Mouse (Mus musculus) midbrain, embryonic 13.5 days (tissue): ENCODE results near the gene Tbc1d24. TPM values are rescaled to one million over a fixed set of nuclear protein-coding genes. Genes with fewer than 3 reads are reported as not detected.

Source experiments
- ATAC-seq: fragments of 200-750 bp; cut with Nextera tagmentation; 2 replicates; pipeline ENCODE4 v1.8.0; 2017; ENCODE audit warnings: mild to moderate bottlenecking, moderate TSS enrichment, moderate library complexity
- H3K27ac ChIP-seq: fragments of 300-500 bp; sonication (generic); 2 replicates; pipeline ENCODE4 v1.5.1; 2015; ENCODE audit warnings: inconsistent platforms, mild to moderate bottlenecking, moderate library complexity
- H3K27me3 ChIP-seq: fragments of 300-500 bp; sonication (generic); 2 replicates; pipeline ENCODE4 v1.6.1; 2015; ENCODE audit warnings: mild to moderate bottlenecking, inconsistent platforms
- H3K36me3 ChIP-seq: fragments of 300-500 bp; sonication (generic); 2 replicates; pipeline ENCODE4 v1.6.1; 2015; ENCODE audit warnings: mild to moderate bottlenecking, inconsistent platforms
- H3K4me1 ChIP-seq: fragments of 300-500 bp; sonication (generic); replicated peaks from 2 replicates; pipeline ENCODE4 v1.6.1; 2015; ENCODE audit warnings: inconsistent platforms
- H3K4me2 ChIP-seq: fragments of 300-500 bp; sonication (generic); replicated peaks from 2 replicates; pipeline ENCODE4 v1.6.1; 2015; ENCODE audit warnings: moderate library complexity, mild to moderate bottlenecking, inconsistent platforms
- H3K4me3 ChIP-seq: fragments of 300-500 bp; sonication (generic); replicated peaks from 2 replicates; pipeline ENCODE4 v1.5.1; 2015; ENCODE audit warnings: mild to moderate bottlenecking, inconsistent platforms
- H3K9ac ChIP-seq: fragments of 300-500 bp; sonication (generic); replicated peaks from 2 replicates; pipeline ENCODE4 v1.6.1; 2015; ENCODE audit warnings: mild to moderate bottlenecking, inconsistent platforms
- H3K9me3 ChIP-seq: fragments of 300-500 bp; sonication (generic); 2 replicates; pipeline ENCODE4 v1.6.1; 2016; ENCODE audit warnings: mild to moderate bottlenecking, inconsistent platforms
- WGBS: fragments of 180-500 bp; shearing (Covaris S2); methylation state at CpG from one replicate; pipeline ENCODE4 v1.1.7; 2015; 5-methylcytosine and 5-hydroxymethylcytosine counted together
- polyA plus RNA-seq: library from polyadenylated mRNA; unstranded; fragments of >200 nt; fragmentation: Nextera tagmentation; extraction: Ambion mirVana; gene quantifications from 2 replicates; pipeline ENCODE4 v1.2.1, GENCODE M21; 2015

The Tbc1d24 gene
- polyA plus RNA-seq, 1 experiment from 2014 or later: 20.4 TPM

DNA sequence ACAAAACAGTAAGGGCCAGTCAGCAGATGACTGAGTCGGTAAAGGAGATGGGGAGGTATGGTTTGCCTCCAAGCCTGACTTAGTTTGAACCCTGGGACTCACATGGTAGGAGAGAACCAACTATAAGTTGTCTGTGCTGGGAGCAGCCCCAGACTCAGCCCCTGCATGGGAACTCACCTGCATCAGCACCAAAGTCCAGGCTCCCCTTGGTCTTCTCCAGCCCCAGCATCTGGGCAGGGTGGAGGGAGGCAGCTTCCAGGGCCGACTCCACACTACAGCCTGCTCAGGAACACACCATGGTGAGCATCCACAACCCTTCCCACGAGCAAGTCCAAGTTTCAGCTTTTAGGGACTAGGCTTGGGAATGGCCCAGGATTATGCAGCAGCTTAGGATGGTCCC is 49.0 kb downstream of the Tbc1d24 start:
- H3K27ac ChIP-seq: no peak overlapping the region
- ATAC-seq: no peak
- H3K9ac ChIP-seq: no peak overlapping the region
- H3K36me3 ChIP-seq: peaks cover 31% of the 10 kb centered on the region
- peaks cover 14% of the 10 kb centered on the region for H3K4me1 ChIP-seq
- no peak overlapping the region for H3K4me2 ChIP-seq
- no peak overlapping the region for H3K4me3 ChIP-seq
- H3K9me3 ChIP-seq: no peaks in the 10 kb centered on the region
- 84% methylated on average over 3 of the region's 3 CpGs for WGBS
- peaks cover 4% of the 10 kb centered on the region; the same call in 1 of the 2 replicates for H3K27me3 ChIP-seq

DNA sequence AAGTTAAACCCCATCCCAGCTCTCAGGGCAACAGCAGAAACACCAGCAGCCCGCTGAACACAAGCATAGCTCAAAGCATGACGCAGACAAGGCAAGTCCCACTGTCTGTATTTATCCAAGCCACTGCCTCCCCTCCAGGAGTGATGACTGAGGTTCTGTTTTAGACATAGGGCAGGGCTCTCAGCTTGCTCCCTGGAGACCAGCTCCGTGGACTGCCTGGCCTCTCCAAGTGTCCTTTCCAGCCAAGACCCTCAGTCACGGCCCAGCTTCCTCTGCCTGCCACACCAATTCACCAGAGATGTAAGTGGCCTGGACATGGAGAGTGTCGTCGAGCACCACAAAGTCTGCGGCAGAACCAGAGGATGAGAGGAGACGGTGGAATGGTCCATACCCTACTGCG is 49.6 kb downstream of the Tbc1d24 start:
- Histone ChIP-seq H3K4me2 (no peak overlapping the region), H3K36me3 (peaks cover 31% of the 10 kb centered on the region), H3K27ac (no peak overlapping the region), H3K9ac (no peak overlapping the region), H3K4me3 (no peak overlapping the region), H3K4me1 (peaks cover 11% of the 10 kb centered on the region), H3K9me3 (no peaks in the 10 kb centered on the region), H3K27me3 (peaks cover 4% of the 10 kb centered on the region; the same call in 1 of the 2 replicates)
- WGBS: 91% methylated on average over 9 of the region's 9 CpGs
- no peak for ATAC-seq

DNA sequence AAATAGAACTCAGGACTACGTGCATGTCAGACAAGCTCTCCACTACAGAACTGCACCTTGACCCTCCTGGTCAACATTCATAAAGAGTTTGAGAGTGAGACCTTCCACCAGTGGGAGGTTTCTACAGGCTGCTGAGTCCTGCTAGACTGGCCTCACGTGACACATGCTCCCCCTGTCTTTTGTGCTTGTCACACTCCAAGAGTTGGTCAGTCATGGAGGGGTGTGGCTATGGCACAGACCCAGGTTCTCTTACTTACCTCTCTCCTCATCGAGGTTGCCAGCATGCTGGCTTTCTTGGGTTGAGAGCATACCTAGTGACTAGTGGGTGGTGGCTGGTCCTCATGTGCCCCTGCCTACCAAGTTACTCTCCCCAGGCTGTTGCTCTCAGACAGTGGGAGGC is 50.9 kb downstream of the Tbc1d24 start:
- H3K4me2 ChIP-seq: no peak overlapping the region
- ATAC-seq: no peak
- WGBS: 70% methylated on average over 3 of the region's 3 CpGs
- no peak overlapping the region for H3K9ac ChIP-seq
- peaks cover 29% of the 10 kb centered on the region for H3K36me3 ChIP-seq
- H3K27ac ChIP-seq: no peak overlapping the region
- H3K27me3 ChIP-seq: peaks cover 4% of the 10 kb centered on the region; the same call in 1 of the 2 replicates
- H3K4me1 ChIP-seq: peaks cover 11% of the 10 kb centered on the region
- H3K4me3 ChIP-seq: no peak overlapping the region
- H3K9me3 ChIP-seq: no peaks in the 10 kb centered on the region

DNA sequence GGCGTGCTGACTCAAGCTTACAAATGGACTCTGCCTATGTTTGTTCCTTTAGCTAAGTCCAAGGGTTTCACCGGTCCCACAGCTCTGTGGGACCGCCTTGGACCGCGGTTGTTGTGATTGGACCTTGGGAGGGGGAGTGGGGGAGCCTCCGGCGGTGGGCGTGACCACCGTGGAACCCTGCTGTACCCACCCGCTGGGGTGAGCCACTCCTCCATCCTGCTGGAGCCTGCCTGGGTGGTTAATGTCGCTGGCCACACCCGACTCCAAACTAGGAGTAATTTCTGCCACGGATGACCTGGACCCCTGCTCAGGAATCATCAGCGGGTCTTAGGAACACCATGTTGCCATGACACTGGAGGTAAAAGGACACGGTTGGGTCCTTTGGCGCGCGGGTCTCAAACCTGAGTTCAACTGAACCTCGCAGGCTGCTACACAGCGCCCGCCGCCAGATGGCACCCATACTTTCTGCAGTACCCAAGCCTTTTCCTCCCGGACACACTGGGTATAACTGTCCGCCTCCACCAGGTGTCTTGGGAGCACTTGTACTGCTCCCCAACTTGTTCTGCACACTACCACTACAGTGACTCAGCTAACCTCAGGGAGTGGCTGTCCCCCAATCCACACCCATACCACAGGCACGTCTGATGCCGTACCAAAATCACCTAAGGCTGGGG is 53.3 kb downstream of the Tbc1d24 start:
- Histone ChIP-seq H3K4me3 (peak overlapping the region; percentile 27), H3K27ac (no peak overlapping the region), H3K4me2 (peak overlapping the region; percentile 56), H3K9ac (peak overlapping the region; percentile 48; the same call in 1 of the 2 replicates), H3K36me3 (peaks cover 15% of the 10 kb centered on the region), H3K9me3 (no peaks in the 10 kb centered on the region), H3K4me1 (peaks cover 11% of the 10 kb centered on the region), H3K27me3 (peaks cover 4% of the 10 kb centered on the region; the same call in 1 of the 2 replicates)
- ATAC-seq: peak; percentile 89
- 2% methylated on average over 26 of the region's 26 CpGs for WGBS

DNA sequence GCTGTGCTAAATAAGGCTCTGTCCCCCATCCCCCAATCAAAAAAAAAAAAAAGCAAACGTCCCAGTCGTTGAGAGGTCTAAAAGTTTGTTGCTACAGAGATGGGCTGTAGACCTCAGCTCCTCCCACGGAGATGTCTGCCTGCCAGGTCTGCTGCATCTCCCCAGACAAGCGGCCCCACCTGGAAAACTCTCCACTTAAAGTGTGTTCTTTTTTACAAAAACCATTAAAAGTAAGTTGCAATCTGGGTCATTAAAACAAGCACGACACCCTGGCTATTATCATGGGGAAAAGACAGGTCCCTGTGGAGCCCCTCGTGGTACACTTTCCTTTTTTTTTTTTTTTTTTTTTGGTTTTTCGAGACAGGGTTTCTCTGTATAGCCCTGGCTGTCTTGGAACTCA is 54.0 kb downstream of the Tbc1d24 start:
- peak overlapping the region; percentile 56 for H3K4me2 ChIP-seq

DNA sequence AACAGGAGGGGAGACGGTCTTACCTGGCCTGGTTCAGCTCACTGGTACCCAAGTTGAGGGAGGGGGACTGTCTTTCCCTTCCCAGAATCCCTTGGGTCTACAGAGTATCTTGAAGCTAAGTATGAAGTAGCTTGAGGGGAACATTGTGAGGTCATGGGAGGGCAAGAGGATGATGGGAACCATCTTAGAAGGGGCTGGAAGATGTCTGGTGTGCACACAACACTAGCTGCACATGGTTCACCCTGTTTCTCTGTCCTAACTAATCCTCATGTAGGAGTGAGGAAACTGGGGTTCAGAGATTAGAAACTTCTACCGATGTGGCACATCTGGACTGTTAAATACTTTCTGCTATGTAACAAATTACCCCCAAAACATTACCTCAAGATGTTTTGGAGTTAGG is 54.5 kb downstream of the Tbc1d24 start, which contains the start of gene Pdpk1:
Gene Pdpk1 (minus strand): TSS at position 101 of the 400 bp plus-strand sequence.
- peak within 1 kb of the TSS; percentile 27 for H3K4me3 ChIP-seq
- peaks cover 4% of the 10 kb centered on the region; the same call in 1 of the 2 replicates for H3K27me3 ChIP-seq
- no peaks in the 10 kb centered on the region for H3K9me3 ChIP-seq
- no peak for ATAC-seq
- 89% methylated on average over 2 of the region's 2 CpGs for WGBS
- H3K4me2 ChIP-seq: peak within 1 kb of the TSS; percentile 56
- H3K27ac ChIP-seq: no peak within 1 kb of the TSS
- no peak within 1 kb of the TSS; the same call in 1 of the 2 replicates for H3K9ac ChIP-seq
- H3K4me1 ChIP-seq: peaks cover 11% of the 10 kb centered on the region
- H3K36me3 ChIP-seq: peaks cover 5% of the 10 kb centered on the region

More for the DNA sequence above, 54.0 kb downstream of the Tbc1d24 start:
- H3K4me1 ChIP-seq: peaks cover 11% of the 10 kb centered on the region
- peaks cover 10% of the 10 kb centered on the region for H3K36me3 ChIP-seq
- peaks cover 4% of the 10 kb centered on the region; the same call in 1 of the 2 replicates for H3K27me3 ChIP-seq
- no peak; the same call in 1 of the 2 replicates for ATAC-seq
- no peak overlapping the region for H3K4me3 ChIP-seq
- no peaks in the 10 kb centered on the region for H3K9me3 ChIP-seq
- no peak overlapping the region for H3K27ac ChIP-seq
- 17% methylated on average over 7 of the region's 7 CpGs for WGBS
- no peak overlapping the region; the same call in 1 of the 2 replicates for H3K9ac ChIP-seq

DNA sequence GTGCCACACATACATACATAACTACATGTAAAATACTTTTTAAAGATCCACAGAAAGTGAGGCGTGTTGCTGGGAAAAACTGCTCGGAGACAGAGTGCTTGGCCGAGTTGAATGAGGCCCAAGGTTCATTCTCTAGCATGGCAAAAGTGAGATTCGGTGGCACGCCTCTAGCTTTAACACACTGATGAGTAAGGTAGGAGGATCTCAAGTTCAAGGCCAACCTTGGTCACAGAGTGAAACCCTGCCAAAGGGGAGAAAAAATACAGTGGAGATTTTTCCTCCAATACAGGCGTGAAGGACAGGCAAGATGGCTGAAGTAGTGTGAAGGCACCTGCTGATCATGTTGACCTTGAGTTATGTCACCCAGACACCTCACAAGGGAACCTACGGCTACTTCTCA is 55.9 kb downstream of the Tbc1d24 start:
- H3K9ac ChIP-seq: no peak overlapping the region
- ATAC-seq: no peak
- 89% methylated on average over 7 of the region's 7 CpGs for WGBS

DNA sequence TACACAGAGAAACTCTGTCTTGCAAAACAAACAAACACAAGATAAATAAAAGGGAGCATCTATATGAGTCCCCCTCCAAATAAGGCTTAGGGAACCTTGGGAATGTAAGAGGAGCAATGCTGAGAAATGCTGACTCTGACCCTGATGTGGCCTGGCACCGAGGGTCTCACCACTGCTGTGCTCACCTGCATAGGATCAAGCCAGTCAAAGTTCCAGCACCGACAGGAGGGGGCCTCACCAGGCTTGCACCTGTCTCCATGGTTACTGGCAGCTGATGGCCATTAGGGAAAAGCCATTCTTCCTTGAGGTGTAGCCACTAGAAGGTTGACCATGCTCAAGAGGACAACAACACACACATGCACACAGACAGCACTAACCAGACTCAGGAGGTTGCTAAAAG is 62.5 kb downstream of the Tbc1d24 start:
- no peak overlapping the region; the same call in 1 of the 2 replicates for H3K4me3 ChIP-seq
- 55% methylated on average over 2 of the region's 2 CpGs for WGBS
- no peak for ATAC-seq
- no peaks in the 10 kb centered on the region for H3K9me3 ChIP-seq
- H3K4me1 ChIP-seq: peaks cover 33% of the 10 kb centered on the region
- H3K4me2 ChIP-seq: peak overlapping the region; percentile 62; the same call in 1 of the 2 replicates
- H3K27me3 ChIP-seq: no peaks in the 10 kb centered on the region
- no peak overlapping the region for H3K27ac ChIP-seq
- no peaks in the 10 kb centered on the region for H3K36me3 ChIP-seq
- no peak overlapping the region for H3K9ac ChIP-seq

More for the DNA sequence above, 55.9 kb downstream of the Tbc1d24 start:
- Histone ChIP-seq H3K36me3 (no peaks in the 10 kb centered on the region; the same call in 1 of the 2 replicates), H3K4me3 (no peak overlapping the region), H3K4me2 (no peak overlapping the region), H3K27me3 (peaks cover 4% of the 10 kb centered on the region; the same call in 1 of the 2 replicates), H3K4me1 (peaks cover 11% of the 10 kb centered on the region), H3K9me3 (no peaks in the 10 kb centered on the region), H3K27ac (no peak overlapping the region)

DNA sequence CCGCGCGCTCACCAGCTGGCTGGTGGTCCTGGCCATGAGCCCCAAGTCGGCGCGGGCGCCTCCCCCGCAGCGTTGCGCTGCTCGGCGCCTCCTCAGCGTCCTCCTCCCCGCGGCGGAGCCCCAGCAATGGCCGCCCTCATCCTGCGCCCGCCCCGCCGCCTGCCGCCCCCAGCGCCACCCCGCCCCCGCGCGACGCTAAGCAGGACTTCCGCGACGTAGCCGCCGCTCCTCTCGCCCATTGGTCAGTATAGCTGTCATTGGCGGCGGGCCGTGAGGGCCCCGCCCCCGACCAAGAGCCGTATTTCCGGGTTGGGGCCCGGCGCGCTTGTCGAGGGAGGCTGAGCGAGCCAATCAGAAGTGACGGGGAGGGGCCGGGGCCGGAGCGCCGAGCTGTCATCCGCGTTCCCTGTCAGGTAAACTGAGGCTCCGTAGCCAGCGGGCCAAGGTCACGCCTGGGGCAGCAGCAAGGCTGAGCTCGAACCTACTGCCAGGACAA is 63.9 kb downstream of the Tbc1d24 start:
- WGBS: 1% methylated on average over 56 of the region's 57 CpGs

DNA sequence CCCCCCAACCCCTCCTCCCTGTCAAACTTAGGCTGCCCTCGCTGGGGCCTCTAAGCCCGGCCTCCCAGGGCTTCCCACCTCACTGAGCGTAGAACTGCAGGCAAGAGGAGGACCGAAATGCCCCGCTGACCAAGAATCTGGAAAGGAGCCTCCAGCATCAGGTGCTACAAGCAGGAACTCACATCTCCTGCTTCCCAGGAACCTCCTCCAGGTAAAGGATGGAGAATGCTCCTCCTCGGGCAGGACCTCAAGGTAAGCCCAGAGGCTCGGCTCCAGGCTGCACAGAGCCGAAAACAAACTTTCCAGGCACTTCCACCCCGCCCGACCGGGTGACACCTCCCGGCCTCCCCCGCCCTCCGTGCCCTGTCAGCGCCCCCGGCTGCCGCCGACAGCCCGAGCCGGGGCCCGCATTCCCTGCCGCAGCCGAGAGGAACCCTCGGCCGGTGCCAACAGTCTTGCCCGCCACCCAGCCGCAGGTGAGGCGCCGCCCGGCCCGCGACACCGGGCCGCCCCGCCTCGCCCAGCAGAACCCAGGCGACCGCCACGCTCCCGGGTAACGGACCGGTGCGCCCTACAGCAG is 64.4 kb downstream of the Tbc1d24 start:
- peak; percentile 7 for ATAC-seq
- H3K4me1 ChIP-seq: peaks cover 40% of the 10 kb centered on the region
- no peaks in the 10 kb centered on the region for H3K9me3 ChIP-seq
- H3K4me3 ChIP-seq: peak overlapping the region; percentile 98
- no peaks in the 10 kb centered on the region for H3K36me3 ChIP-seq
- no peaks in the 10 kb centered on the region for H3K27me3 ChIP-seq
- H3K9ac ChIP-seq: peak overlapping the region; percentile 96
- peak overlapping the region; percentile 82 for H3K27ac ChIP-seq
- peak overlapping the region; percentile 98 for H3K4me2 ChIP-seq
- WGBS: under 1% methylated on average over 37 of the region's 43 CpGs

More for the DNA sequence above, 63.9 kb downstream of the Tbc1d24 start:
- Histone ChIP-seq H3K4me2 (peak overlapping the region; percentile 98), H3K4me1 (peaks cover 40% of the 10 kb centered on the region), H3K27me3 (no peaks in the 10 kb centered on the region), H3K27ac (peak overlapping the region; percentile 82), H3K36me3 (no peaks in the 10 kb centered on the region), H3K4me3 (peak overlapping the region; percentile 98), H3K9ac (peak overlapping the region; percentile 96), H3K9me3 (no peaks in the 10 kb centered on the region)
- ATAC-seq: peak; percentile 99

DNA sequence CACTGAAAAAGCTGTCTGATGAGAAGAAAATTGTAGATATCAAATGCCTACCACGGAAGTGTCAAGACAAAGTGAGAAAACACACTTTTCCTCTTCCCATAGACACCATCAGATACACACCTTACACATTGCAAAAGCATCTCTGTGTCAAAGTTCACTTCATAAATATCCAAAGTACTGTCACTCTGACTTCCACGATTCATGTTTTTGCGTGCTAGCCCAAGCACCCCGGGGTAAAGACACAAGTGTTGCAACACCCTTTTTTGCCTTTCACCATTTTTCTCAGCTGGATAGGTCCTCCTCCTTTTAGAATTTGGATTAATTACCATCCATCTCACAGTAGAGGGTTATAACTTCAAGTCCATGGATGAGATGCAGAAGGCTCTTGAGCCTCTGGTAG is 65.4 kb downstream of the Tbc1d24 start:
- no peaks in the 10 kb centered on the region for H3K9me3 ChIP-seq
- peaks cover 40% of the 10 kb centered on the region for H3K4me1 ChIP-seq
- H3K9ac ChIP-seq: peak overlapping the region; percentile 96
- peak overlapping the region; percentile 98 for H3K4me2 ChIP-seq
- H3K4me3 ChIP-seq: peak overlapping the region; percentile 98
- H3K36me3 ChIP-seq: no peaks in the 10 kb centered on the region
- H3K27ac ChIP-seq: no peak overlapping the region
- no peaks in the 10 kb centered on the region for H3K27me3 ChIP-seq
- no peak for ATAC-seq
- WGBS: 92% methylated on average over 4 of the region's 4 CpGs

DNA sequence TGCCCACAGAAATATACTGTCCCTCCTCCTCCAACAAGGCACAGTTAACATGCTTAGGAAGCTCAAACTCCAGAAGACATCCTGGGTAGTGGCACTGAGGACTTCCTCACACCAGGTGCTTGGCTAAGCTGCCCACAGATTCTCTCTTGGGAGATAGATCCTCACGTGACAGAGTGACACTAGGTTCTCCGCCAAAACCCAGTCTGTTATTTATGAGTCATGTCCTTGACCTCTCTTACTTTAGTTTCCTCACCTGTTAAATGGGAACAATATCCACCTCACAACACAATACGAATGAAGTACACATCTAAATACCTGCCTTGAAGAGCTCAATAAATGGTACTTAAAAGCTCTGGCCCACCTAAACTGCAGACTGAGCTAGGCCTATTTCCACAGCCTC is 66.1 kb downstream of the Tbc1d24 start:
- Histone ChIP-seq H3K27ac (no peak overlapping the region), H3K4me1 (peaks cover 40% of the 10 kb centered on the region), H3K27me3 (no peaks in the 10 kb centered on the region), H3K4me3 (no peak overlapping the region), H3K9ac (no peak overlapping the region), H3K4me2 (0 out of 2 replicates have a peak overlapping the region, but pooled peaks have one; percentile 98), H3K9me3 (no peaks in the 10 kb centered on the region), H3K36me3 (no peaks in the 10 kb centered on the region)
- 85% methylated on average over 3 of the region's 3 CpGs for WGBS
- ATAC-seq: no peak
